Mouse (Mus musculus) testis, adult 10 weeks (tissue): Measurements from ENCODE around the gene Zpr1. TPM values are rescaled to one million over a fixed set of nuclear protein-coding genes. Genes with fewer than 3 reads are reported as not detected.

Experiments
- polyA plus RNA-seq: library from polyadenylated mRNA; stranded (reverse); fragments of 350-450 nt; fragmentation: Illumina TruSeq; extraction: RNeasy Lipid Tissue Mini Kit (QIAGEN cat#74804); gene quantifications from one replicate; pipeline ENCODE4 v1.2.3, GENCODE M21; 2014; ENCODE audit warnings: low read depth, low replicate concordance

Gene Zpr1
- polyA plus RNA-seq = 38.8 TPM

DNA sequence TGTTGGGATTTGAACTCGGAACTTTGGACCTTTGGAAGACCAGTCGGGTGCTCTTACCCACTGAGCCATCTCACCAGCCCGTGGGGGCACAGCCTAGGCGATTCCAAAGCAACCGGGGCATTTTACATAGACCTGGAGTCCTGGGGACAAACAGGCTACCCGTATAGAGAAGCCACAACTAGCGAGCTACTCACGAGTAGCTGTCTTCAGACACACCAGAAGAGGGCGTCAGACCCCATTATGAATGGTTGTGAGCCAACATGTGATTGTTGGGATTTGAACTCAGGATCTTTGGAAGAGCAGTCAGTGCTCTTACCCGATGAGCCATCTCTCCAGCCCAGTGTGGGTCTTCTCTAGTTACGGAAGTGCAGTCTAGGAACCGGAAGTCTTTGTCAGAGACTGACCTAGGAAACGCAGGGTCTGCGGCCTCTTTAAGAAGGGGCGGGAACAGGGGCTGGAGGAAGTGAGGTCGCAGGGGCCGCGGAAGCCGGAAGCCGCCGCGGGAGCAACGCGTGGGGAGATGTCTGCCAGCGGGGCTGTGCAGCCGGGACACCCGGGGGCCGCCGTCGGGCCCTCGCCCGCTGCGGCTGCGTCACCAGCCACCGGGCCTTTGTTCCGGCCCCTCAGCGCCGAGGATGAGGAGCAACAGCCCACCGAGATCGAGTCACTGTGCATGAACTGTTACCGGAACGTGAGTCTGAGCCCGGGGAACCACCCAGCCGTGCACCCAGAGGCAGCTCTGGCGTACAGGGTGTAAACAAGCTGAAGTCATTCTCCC lies at the start of gene Zpr1:
Gene Zpr1, plus strand, starts transcription at position 388 of the 778 bp plus-strand sequence.

DNA sequence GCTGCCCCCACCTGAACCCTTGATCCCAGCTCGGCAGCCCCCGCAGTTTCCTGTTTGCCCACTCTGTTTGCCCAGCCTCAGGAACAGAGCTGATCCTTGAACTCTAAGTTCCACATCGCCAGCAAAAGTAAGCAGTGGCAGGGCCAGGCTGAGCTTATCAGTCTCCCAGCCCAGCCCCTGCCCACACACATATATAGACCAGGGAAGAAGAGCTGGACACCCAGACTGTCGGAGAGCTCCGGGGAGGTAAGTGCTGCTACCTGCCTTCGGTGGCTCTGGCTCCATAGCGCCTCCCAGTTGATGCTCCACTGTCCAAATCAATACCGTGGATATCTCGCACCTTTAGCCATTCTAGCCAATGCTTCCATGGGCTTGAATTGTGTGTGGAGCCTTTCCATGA lies 44.4 kb upstream of the Zpr1 start, which contains the start of gene Apoa1:
Gene Apoa1, plus strand, starts transcription at position 90 of the 400 bp plus-strand sequence.

DNA sequence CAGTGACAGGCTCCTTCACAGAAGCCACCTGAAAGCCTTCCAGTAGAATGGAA lies 37.4 kb upstream of the Zpr1 start, which contains the start of gene Apoc3:
Gene Apoc3, minus strand, starts transcription at position 41 of the 53 bp plus-strand sequence.

DNA sequence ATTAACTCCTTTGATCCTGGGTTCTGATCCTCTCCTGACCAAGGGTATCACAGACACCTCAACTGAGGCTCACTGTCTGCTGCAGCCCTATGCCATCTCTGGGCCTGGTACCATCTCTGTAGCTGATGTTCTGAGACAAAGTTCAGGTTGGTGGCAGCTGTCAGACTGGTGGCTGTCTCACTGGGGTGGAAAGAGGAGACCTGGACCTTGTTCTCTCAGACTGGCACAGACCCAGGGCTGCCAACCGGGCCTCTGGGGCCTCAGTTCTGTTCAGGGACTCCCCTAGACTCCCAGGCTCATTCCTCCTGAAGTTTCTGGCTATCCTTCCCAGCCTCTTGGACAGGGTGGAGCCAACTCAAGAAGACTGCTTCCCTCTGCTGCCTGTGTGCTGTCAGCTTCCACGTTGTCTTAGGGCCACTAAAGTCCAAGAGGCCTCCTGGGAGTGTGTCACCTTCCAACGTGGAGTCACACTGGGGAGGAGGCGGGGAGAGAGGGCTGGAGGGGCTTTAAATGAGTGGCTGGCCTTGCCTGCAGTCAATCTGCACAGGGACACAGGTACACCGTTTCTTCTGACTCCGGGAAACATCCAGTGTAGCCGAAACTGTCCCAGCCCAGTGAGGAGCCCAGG lies 32.2 kb upstream of the Zpr1 start, which contains the start of gene Apoa4:
Gene Apoa4, plus strand, starts transcription at position 171 of the 628 bp plus-strand sequence.

GRCm38 (mm10) chr9:46268343-46268873 lies 4.5 kb upstream of the Zpr1 start, which contains the start of gene Apoa5:
Gene Apoa5 (plus strand): TSS chr9:46268633.

DNA sequence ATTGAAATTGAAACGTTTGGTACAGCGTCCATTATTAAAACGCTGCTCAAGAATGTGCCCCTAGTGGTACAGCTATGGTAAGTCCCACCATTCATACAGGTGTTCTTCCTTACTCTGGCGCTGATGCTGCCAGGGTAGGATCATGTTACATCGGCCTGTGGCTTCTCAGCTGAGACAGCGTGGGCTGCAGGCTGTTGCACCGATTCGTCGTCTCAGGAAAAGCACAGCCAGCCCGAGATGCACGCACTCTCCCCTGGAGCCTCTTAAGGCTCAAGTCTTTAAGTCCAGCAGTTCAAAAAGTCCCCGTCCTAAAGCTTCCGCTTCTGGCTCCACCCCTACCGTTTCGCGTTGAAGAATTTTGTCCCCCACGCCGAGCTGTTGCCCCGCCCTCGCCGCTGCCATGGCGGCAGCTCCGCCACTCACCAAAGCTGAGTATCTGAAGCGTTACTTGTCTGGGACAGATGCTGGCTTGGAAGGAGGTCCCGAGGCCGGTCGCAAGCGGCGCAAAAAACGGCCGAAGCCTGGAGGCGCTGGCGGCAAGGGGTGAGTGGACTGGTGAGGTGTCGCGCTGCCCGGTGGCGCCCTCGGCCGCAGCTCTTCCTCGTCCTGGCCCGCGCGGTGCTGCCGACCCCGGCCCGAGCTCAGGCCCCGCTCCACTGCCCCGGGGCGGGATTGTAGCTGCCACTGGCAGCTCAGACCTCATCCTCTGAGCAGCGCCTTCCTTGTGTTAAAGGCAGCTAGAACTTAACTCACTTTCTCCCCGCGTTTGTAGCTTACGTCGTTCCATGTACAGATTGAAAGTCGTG lies 10.0 kb downstream of the Zpr1 start, which contains the start of gene Bud13:
Gene Bud13, plus strand, starts transcription at position 378 of the 806 bp plus-strand sequence.

DNA sequence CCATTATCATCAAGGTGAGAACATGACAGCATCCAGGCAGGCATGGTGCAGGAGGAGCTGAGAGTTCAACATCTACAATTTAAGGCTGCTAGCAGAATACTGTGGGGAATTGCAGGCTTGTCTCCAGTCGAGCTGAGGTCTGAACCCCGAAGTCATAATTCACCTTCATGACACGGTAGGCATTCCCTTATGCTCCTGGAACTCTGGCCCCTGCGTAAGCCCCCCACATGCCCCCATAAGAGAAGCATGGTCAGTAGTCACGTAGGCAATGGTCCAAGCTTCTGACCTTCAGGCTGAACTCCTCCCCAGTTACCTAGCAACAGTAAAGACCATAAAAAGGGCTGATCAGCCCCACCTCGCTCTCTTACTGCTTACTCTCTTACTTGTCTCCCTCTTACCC lies 47.0 kb downstream of the Zpr1 start, which contains the start of gene 4931429L15Rik:
Gene 4931429L15Rik, minus strand, starts transcription at position 101 of the 400 bp plus-strand sequence.

Other genes with a start within 250 kb of the Zpr1 start
- not detected for gene Apoa1, start 44.5 kb upstream of the Zpr1 start, polyA plus RNA-seq
- not detected for gene Apoc3, start 37.4 kb upstream of the Zpr1 start, polyA plus RNA-seq
- not detected for gene Apoa4, start 32.4 kb upstream of the Zpr1 start, polyA plus RNA-seq
- gene Apoa5, start 4.4 kb upstream of the Zpr1 start, polyA plus RNA-seq = not detected
- 5.5 TPM for gene Bud13, start 9.9 kb downstream of the Zpr1 start, polyA plus RNA-seq
- gene 4931429L15Rik, start 46.9 kb downstream of the Zpr1 start, polyA plus RNA-seq = 100 TPM